Mouse (Mus musculus): ENCODE data around the gene Sars. TPM values are rescaled to one million over a fixed set of nuclear protein-coding genes. Genes with fewer than 3 reads are reported as not detected.

Sars gene
- 185 TPM for polyA plus RNA-seq (2017; shearing (Covaris generic))

GRCm38 (mm10) chr3:108444698-108445365 lies at the start of gene Sars:
Sars (minus strand) TSS chr3:108445209.

GRCm38 (mm10) chr3:108414857-108415830 lies 29.9 kb downstream of the Sars start, which contains the start of gene Celsr2:
Celsr2 (minus strand) TSS chr3:108415552.

GRCm38 (mm10) chr3:108383485-108384354 lies 61.3 kb downstream of the Sars start, which contains the start of gene Psrc1:
Psrc1 (plus strand) TSS chr3:108383839.

Other genes starting within 250 kb of the Sars start
- 29.4 TPM for gene Cyb561d1, start 244.0 kb downstream of the Sars start, polyA plus RNA-seq (2017; shearing (Covaris generic))
- gene Atxn7l2, start 234.3 kb downstream of the Sars start, polyA plus RNA-seq (2017; shearing (Covaris generic)): 9.8 TPM
- not detected for gene Sypl2, start 218.6 kb downstream of the Sars start, polyA plus RNA-seq (2017; shearing (Covaris generic))
- 143 TPM for gene Psma5, start 188.3 kb downstream of the Sars start, polyA plus RNA-seq (2017; shearing (Covaris generic))
- 0.10 TPM for gene Sort1, start 161.1 kb downstream of the Sars start, polyA plus RNA-seq (2017; shearing (Covaris generic))
- gene Mybphl, start 80.3 kb downstream of the Sars start, polyA plus RNA-seq (2017; shearing (Covaris generic)): not detected
- gene Psrc1, start 61.4 kb downstream of the Sars start, polyA plus RNA-seq (2017; shearing (Covaris generic)): 1.4 TPM
- 0.61 TPM for gene Celsr2, start 29.7 kb downstream of the Sars start, polyA plus RNA-seq (2017; shearing (Covaris generic))
- gene 1700013F07Rik, start 88.9 kb upstream of the Sars start, polyA plus RNA-seq (2017; shearing (Covaris generic)): not detected
- 2.3 TPM for gene 5330417C22Rik, start 91.3 kb upstream of the Sars start, polyA plus RNA-seq (2017; shearing (Covaris generic))
- 39.7 TPM for gene Tmem167b, start 117.3 kb upstream of the Sars start, polyA plus RNA-seq (2017; shearing (Covaris generic))
- gene Taf13, start 126.5 kb upstream of the Sars start, polyA plus RNA-seq (2017; shearing (Covaris generic)): 26.2 TPM
- gene Wdr47, start 146.1 kb upstream of the Sars start, polyA plus RNA-seq (2017; shearing (Covaris generic)): 16.6 TPM
- gene Clcc1, start 208.7 kb upstream of the Sars start, polyA plus RNA-seq (2017; shearing (Covaris generic)): 80.6 TPM